Mouse (Mus musculus): ENCODE measurements around the gene Ap3s2.

GRCm38 (mm10) chr7:79892576-79893428 is 27.6 kb downstream of the Ap3s2 start:
- TF ChIP-seq EP300 (IDR thresholded peaks at IDR 0.05; ENCODE audit: low read depth) = no peak
- no peak for TF ChIP-seq CTCF (IDR thresholded peaks at IDR 0.05; ENCODE audit: low read depth)
